Mouse (Mus musculus): ENCODE data around the gene Nrxn3. TPM values are rescaled to one million over a fixed set of nuclear protein-coding genes. Genes with fewer than 3 reads are reported as not detected.

Nrxn3 gene
- polyA plus RNA-seq, 1 experiment, result 5.4 TPM

GRCm38 (mm10) chr12:89888647-89889046, 1166.0 kb downstream of the Nrxn3 start:
- no peak for TF ChIP-seq CTCF (IDR thresholded peaks at IDR 0.05; ENCODE audit: control insufficient read depth, insufficient read depth, insufficient replicate concordance, low read depth, low read length)
- no peak for TF ChIP-seq POLR2A (IDR thresholded peaks at IDR 0.05; ENCODE audit: control insufficient read depth, low read depth, low read length)
- no peaks in the 10 kb centered on the region for H3K4me1 ChIP-seq (ENCODE audit: control insufficient read depth, insufficient read depth, low read length)
- H3K27me3 ChIP-seq (ENCODE audit: control insufficient read depth, insufficient read depth, low read length), result no peaks in the 10 kb centered on the region

DNA sequence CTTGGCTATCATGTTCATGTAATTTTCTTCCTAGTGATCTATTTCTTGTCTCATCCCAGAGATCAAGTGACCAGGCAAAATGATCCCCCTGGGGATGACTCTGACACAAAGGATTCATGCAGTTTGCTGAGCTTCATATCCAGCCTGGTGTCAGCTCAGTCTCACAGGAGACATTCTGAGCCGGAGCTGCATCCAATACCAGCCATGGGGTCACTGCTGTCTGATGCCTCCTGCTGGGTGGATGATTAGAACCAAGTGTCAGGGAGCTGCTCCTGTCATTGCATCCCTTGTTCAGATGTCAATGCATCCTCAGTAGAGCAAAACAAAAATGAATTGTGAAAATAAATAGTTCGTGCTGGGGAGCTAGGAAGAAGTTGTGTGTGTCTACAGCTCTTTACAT, 1174.2 kb downstream of the Nrxn3 start:
- Histone ChIP-seq H3K36me3 (ENCODE audit: control insufficient read depth, insufficient read depth, low read length) (no peaks in the 10 kb centered on the region), H3K4me1 (ENCODE audit: control insufficient read depth, insufficient read depth, low read length) (no peaks in the 10 kb centered on the region), H3K4me3 (ENCODE audit: control insufficient read depth, low read depth, low read length) (no peak overlapping the region), H3K27me3 (ENCODE audit: control insufficient read depth, insufficient read depth, low read length) (no peaks in the 10 kb centered on the region), H3K27ac (ENCODE audit: control insufficient read depth, insufficient read depth, low read depth, low read length) (no peak overlapping the region)
- TF ChIP-seq POLR2A (IDR thresholded peaks at IDR 0.05; ENCODE audit: control insufficient read depth, low read depth, low read length) (no peak), CTCF (IDR thresholded peaks at IDR 0.05; ENCODE audit: control insufficient read depth, insufficient read depth, insufficient replicate concordance, low read depth, low read length) (no peak)

More at GRCm38 (mm10) chr12:89888647-89889046, 1166.0 kb downstream of the Nrxn3 start:
- H3K27ac ChIP-seq (ENCODE audit: control insufficient read depth, insufficient read depth, low read depth, low read length), result no peak overlapping the region
- H3K4me3 ChIP-seq (ENCODE audit: control insufficient read depth, low read depth, low read length), result no peak overlapping the region
- no peaks in the 10 kb centered on the region for H3K36me3 ChIP-seq (ENCODE audit: control insufficient read depth, insufficient read depth, low read length)

DNA sequence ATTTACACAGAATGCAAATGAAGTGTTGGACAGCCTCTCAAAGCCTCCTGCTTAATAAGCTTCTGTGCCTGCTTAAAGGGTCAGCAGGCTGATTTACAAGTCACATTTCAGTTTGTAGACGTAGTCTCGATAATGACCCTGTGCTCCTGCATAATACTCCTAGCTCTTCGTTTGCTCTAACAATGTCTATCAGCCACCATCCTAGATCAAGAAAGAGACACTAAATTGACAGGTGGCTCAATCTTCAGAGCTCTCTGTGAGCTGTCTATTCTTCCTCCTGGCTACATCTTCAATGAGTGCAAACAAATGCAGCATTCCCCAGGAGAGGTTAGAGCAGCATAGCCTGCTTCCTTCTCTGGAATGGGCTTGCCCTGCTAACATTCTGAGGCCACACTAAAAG, 1186.9 kb downstream of the Nrxn3 start:
- TF ChIP-seq CTCF (IDR thresholded peaks at IDR 0.05; ENCODE audit: control insufficient read depth, insufficient read depth, insufficient replicate concordance, low read depth, low read length), result no peak
- TF ChIP-seq POLR2A (IDR thresholded peaks at IDR 0.05; ENCODE audit: control insufficient read depth, low read depth, low read length), result no peak
- no peak overlapping the region for H3K4me3 ChIP-seq (ENCODE audit: control insufficient read depth, low read depth, low read length)

DNA sequence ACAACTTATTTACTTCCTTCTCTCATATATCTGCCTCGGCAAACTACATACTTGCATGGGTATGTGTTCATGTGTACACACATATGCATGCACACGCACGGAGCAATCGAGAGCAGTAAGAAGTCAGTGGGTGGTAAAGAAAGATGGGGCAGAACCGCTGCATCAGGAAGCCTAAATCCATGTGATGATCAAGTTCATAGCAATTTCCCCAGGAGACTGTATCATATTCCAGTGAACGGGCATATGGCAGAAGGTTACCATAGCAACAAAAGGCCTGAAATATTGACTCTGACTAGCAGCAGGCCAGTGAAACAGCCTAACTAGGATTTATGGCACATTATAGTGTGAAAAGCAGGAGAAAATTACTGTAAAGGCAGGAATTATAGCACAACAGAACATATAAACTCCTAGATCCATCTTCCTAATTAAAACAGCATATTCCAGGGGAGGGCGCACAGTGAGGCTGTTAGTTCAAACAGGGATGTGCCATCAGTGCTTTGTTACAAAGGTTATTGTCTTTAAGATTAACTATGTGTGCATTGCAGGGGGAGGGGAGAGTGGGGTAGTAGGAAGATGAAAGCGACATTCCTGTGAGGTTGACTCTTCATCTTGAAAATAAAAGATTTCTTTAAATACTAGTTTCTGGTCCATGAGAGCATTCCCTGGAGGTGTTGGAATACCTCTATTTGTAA, 1195.6 kb downstream of the Nrxn3 start:
- Histone ChIP-seq H3K27me3 (ENCODE audit: control insufficient read depth, insufficient read depth, low read length) (no peaks in the 10 kb centered on the region), H3K27ac (ENCODE audit: control insufficient read depth, insufficient read depth, low read depth, low read length) (no peak overlapping the region), H3K4me3 (ENCODE audit: control insufficient read depth, low read depth, low read length) (no peak overlapping the region), H3K36me3 (ENCODE audit: control insufficient read depth, insufficient read depth, low read length) (no peaks in the 10 kb centered on the region), H3K4me1 (ENCODE audit: control insufficient read depth, insufficient read depth, low read length) (no peaks in the 10 kb centered on the region)
- TF ChIP-seq CTCF (IDR thresholded peaks at IDR 0.05; ENCODE audit: control insufficient read depth, insufficient read depth, insufficient replicate concordance, low read depth, low read length), result no peak

More for the DNA sequence above, 1186.9 kb downstream of the Nrxn3 start:
- Histone ChIP-seq H3K36me3 (ENCODE audit: control insufficient read depth, insufficient read depth, low read length) (no peaks in the 10 kb centered on the region), H3K27ac (ENCODE audit: control insufficient read depth, insufficient read depth, low read depth, low read length) (no peak overlapping the region), H3K27me3 (ENCODE audit: control insufficient read depth, insufficient read depth, low read length) (no peaks in the 10 kb centered on the region), H3K4me1 (ENCODE audit: control insufficient read depth, insufficient read depth, low read length) (no peaks in the 10 kb centered on the region)

GRCm38 (mm10) chr12:89932338-89932737, 1209.7 kb downstream of the Nrxn3 start:
- no peak for TF ChIP-seq POLR2A (IDR thresholded peaks at IDR 0.05; ENCODE audit: control insufficient read depth, low read depth, low read length)
- no peak for TF ChIP-seq CTCF (IDR thresholded peaks at IDR 0.05; ENCODE audit: control insufficient read depth, insufficient read depth, insufficient replicate concordance, low read depth, low read length)
- no peaks in the 10 kb centered on the region for H3K36me3 ChIP-seq (ENCODE audit: control insufficient read depth, insufficient read depth, low read length)
- H3K27ac ChIP-seq (ENCODE audit: control insufficient read depth, insufficient read depth, low read depth, low read length), result no peak overlapping the region
- H3K27me3 ChIP-seq (ENCODE audit: control insufficient read depth, insufficient read depth, low read length), result no peaks in the 10 kb centered on the region
- H3K4me1 ChIP-seq (ENCODE audit: control insufficient read depth, insufficient read depth, low read length), result no peaks in the 10 kb centered on the region
- no peak overlapping the region for H3K4me3 ChIP-seq (ENCODE audit: control insufficient read depth, low read depth, low read length)

DNA sequence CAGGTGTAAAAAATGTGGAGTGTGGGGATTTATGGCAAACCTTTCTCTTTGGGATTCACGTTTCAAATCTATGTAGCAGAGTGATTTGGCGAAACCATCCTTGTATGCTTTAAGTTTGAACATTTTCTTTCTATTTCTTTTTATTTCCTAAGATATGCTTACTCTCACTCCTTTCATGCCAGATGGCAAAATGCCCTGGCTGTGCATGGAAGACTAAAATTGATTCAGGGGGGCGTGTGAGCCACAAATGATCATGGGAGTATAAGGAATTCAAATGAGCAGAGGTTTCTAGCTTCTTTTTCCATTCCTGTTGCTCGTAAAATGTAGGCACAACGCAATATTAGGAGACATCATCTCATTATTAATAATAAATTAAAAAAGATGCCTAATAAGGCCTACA, 1211.0 kb downstream of the Nrxn3 start:
- TF ChIP-seq POLR2A (IDR thresholded peaks at IDR 0.05; ENCODE audit: control insufficient read depth, low read depth, low read length) (no peak), CTCF (IDR thresholded peaks at IDR 0.05; ENCODE audit: control insufficient read depth, insufficient read depth, insufficient replicate concordance, low read depth, low read length) (no peak)
- H3K27ac ChIP-seq (ENCODE audit: control insufficient read depth, insufficient read depth, low read depth, low read length), result no peak overlapping the region

GRCm38 (mm10) chr12:89940746-89941145, 1218.1 kb downstream of the Nrxn3 start:
- H3K27ac ChIP-seq (ENCODE audit: control insufficient read depth, insufficient read depth, low read depth, low read length), result no peak overlapping the region
- H3K4me1 ChIP-seq (ENCODE audit: control insufficient read depth, insufficient read depth, low read length), result no peaks in the 10 kb centered on the region
- H3K4me3 ChIP-seq (ENCODE audit: control insufficient read depth, low read depth, low read length), result no peak overlapping the region
- TF ChIP-seq CTCF (IDR thresholded peaks at IDR 0.05; ENCODE audit: control insufficient read depth, insufficient read depth, insufficient replicate concordance, low read depth, low read length) (no peak), POLR2A (IDR thresholded peaks at IDR 0.05; ENCODE audit: control insufficient read depth, low read depth, low read length) (no peak)
- H3K36me3 ChIP-seq (ENCODE audit: control insufficient read depth, insufficient read depth, low read length), result no peaks in the 10 kb centered on the region
- H3K27me3 ChIP-seq (ENCODE audit: control insufficient read depth, insufficient read depth, low read length), result no peaks in the 10 kb centered on the region

More for the DNA sequence above, 1211.0 kb downstream of the Nrxn3 start:
- Histone ChIP-seq H3K4me1 (ENCODE audit: control insufficient read depth, insufficient read depth, low read length) (no peaks in the 10 kb centered on the region), H3K4me3 (ENCODE audit: control insufficient read depth, low read depth, low read length) (no peak overlapping the region), H3K36me3 (ENCODE audit: control insufficient read depth, insufficient read depth, low read length) (no peaks in the 10 kb centered on the region), H3K27me3 (ENCODE audit: control insufficient read depth, insufficient read depth, low read length) (no peaks in the 10 kb centered on the region)
